Mouse (Mus musculus) kidney, embryonic 15.5 days (tissue): ENCODE results near the gene Rps11. TPM values are rescaled to one million over a fixed set of nuclear protein-coding genes. Genes with fewer than 3 reads are reported as not detected.
A peak's percentile ranks its signal among the peaks of the same experiment; 100 is the strongest.
"Not testable (repeated sequence)": the region's sequence is repeated elsewhere in the genome, so short reads cannot be mapped to it uniquely, and the experiment has no call there.

Experiments
- ATAC-seq: fragments of 200-750 bp; cut with Nextera tagmentation; replicated peaks from 2 replicates; pipeline ENCODE4 v1.8.0; 2017; ENCODE audit warnings: moderate TSS enrichment; ENCODE audit not compliant: low FRiP score
- H3K27ac ChIP-seq: fragments of 300-500 bp; sonication (generic); 2 replicates; pipeline ENCODE4 v1.5.1; 2015; ENCODE audit warnings: mild to moderate bottlenecking, inconsistent platforms
- H3K27me3 ChIP-seq: fragments of 300-500 bp; sonication (generic); 2 replicates; pipeline ENCODE4 v1.6.1; 2015; ENCODE audit warnings: inconsistent platforms
- H3K36me3 ChIP-seq: fragments of 300-500 bp; sonication (generic); 2 replicates; pipeline ENCODE4 v1.6.1; 2015; ENCODE audit warnings: inconsistent platforms
- H3K4me1 ChIP-seq: fragments of 300-500 bp; sonication (generic); 2 replicates; pipeline ENCODE4 v1.6.1; 2015; ENCODE audit warnings: inconsistent platforms
- H3K4me2 ChIP-seq: fragments of 300-500 bp; sonication (generic); 2 replicates; pipeline ENCODE4 v1.6.1; 2015; ENCODE audit warnings: moderate library complexity, mild to moderate bottlenecking, inconsistent platforms
- H3K4me3 ChIP-seq: fragments of 300-500 bp; sonication (generic); replicated peaks from 2 replicates; pipeline ENCODE4 v1.5.1; 2015; ENCODE audit warnings: mild to moderate bottlenecking, inconsistent platforms
- H3K9ac ChIP-seq: fragments of 300-500 bp; sonication (generic); 2 replicates; pipeline ENCODE4 v1.6.1; 2015; ENCODE audit warnings: mild to moderate bottlenecking, inconsistent platforms
- H3K9me3 ChIP-seq: fragments of 300-500 bp; sonication (generic); replicated peaks from 2 replicates; pipeline ENCODE4 v1.6.1; 2016; ENCODE audit warnings: inconsistent platforms
- WGBS: fragments of 180-500 bp; shearing (Covaris S2); methylation state at CpG from one replicate; pipeline ENCODE4 v1.1.7; 2015; ENCODE audit warnings: mixed read lengths; 5-methylcytosine and 5-hydroxymethylcytosine counted together
- polyA plus RNA-seq: library from polyadenylated mRNA; unstranded; fragments of >200 nt; fragmentation: Nextera tagmentation; extraction: Ambion mirVana; gene quantifications from 2 replicates; pipeline ENCODE4 v1.2.1, GENCODE M21; 2015

The Rps11 gene
- polyA plus RNA-seq, 1 experiment from 2014 or later = 1,536 TPM

- H3K4me1 ChIP-seq = peaks cover 57% of the 10 kb centered on the region
- peak overlapping the region; percentile 89; the same call in 1 of the 2 replicates for H3K9ac ChIP-seq
- not testable (repeated sequence) for H3K9me3 ChIP-seq, H3K27me3 ChIP-seq, ATAC-seq
- 88% methylated on average over 2 of the region's 2 CpGs for WGBS
- H3K4me2 ChIP-seq = peak overlapping the region; percentile 74
- peak overlapping the region; percentile 63 for H3K4me3 ChIP-seq
- H3K36me3 ChIP-seq = peaks cover 22% of the 10 kb centered on the region
- H3K27ac ChIP-seq = peak overlapping the region; percentile 97; the same call in 1 of the 2 replicates
These were observed 28.8 kb upstream of the Rps11 start for GRCm38 (mm10) chr7:45153052-45153451.

- Histone ChIP-seq H3K4me3 (no peak overlapping the region), H3K27me3 (no peaks in the 10 kb centered on the region), H3K27ac (peak overlapping the region; percentile 80), H3K9ac (no peak overlapping the region), H3K36me3 (peaks cover 21% of the 10 kb centered on the region), H3K9me3 (no peaks in the 10 kb centered on the region), H3K4me1 (peaks cover 61% of the 10 kb centered on the region), H3K4me2 (no peak overlapping the region; the same call in 1 of the 2 replicates)
- ATAC-seq = no peak
- WGBS = 22% methylated on average over 11 of the region's 11 CpGs
These were observed 27.1 kb upstream of the Rps11 start for GRCm38 (mm10) chr7:45151303-45151702.

- no peak overlapping the region; the same call in 1 of the 2 replicates for H3K4me2 ChIP-seq
These were observed 26.1 kb upstream of the Rps11 start for GRCm38 (mm10) chr7:45150321-45150720.

GRCm38 (mm10) chr7:45149545-45149944 lies 25.3 kb upstream of the Rps11 start:
- WGBS = 58% methylated on average over 6 of the region's 6 CpGs
- Histone ChIP-seq H3K36me3 (peaks cover 35% of the 10 kb centered on the region), H3K4me2 (no peak overlapping the region), H3K27ac (peak overlapping the region; percentile 79), H3K4me1 (peaks cover 50% of the 10 kb centered on the region), H3K27me3 (no peaks in the 10 kb centered on the region), H3K9me3 (no peaks in the 10 kb centered on the region), H3K4me3 (no peak overlapping the region), H3K9ac (no peak overlapping the region)
- no peak for ATAC-seq

More at GRCm38 (mm10) chr7:45150321-45150720, 26.1 kb upstream of the Rps11 start:
- Histone ChIP-seq H3K4me3 (no peak overlapping the region), H3K27me3 (no peaks in the 10 kb centered on the region), H3K9ac (no peak overlapping the region), H3K4me1 (peaks cover 57% of the 10 kb centered on the region), H3K9me3 (no peaks in the 10 kb centered on the region), H3K27ac (peak overlapping the region; percentile 80), H3K36me3 (peaks cover 28% of the 10 kb centered on the region)
- no peak for ATAC-seq
- WGBS = 38% methylated on average over 4 of the region's 4 CpGs

GRCm38 (mm10) chr7:45148534-45149098 lies 24.4 kb upstream of the Rps11 start:
- 62% methylated on average over 4 of the region's 4 CpGs for WGBS
- Histone ChIP-seq H3K27ac (peak overlapping the region; percentile 79), H3K4me3 (no peak overlapping the region), H3K9me3 (no peaks in the 10 kb centered on the region), H3K9ac (no peak overlapping the region), H3K4me2 (no peak overlapping the region), H3K27me3 (no peaks in the 10 kb centered on the region), H3K4me1 (peaks cover 49% of the 10 kb centered on the region), H3K36me3 (peaks cover 45% of the 10 kb centered on the region)
- no peak for ATAC-seq

- H3K9me3 ChIP-seq = no peaks in the 10 kb centered on the region
- peak overlapping the region; percentile 54; the same call in 1 of the 2 replicates for H3K27ac ChIP-seq
- WGBS = 68% methylated on average over 11 of the region's 11 CpGs
- peaks cover 52% of the 10 kb centered on the region for H3K36me3 ChIP-seq
- H3K9ac ChIP-seq = no peak overlapping the region
- ATAC-seq = peak; percentile 50
- 0 out of 2 replicates have a peak overlapping the region, but pooled peaks have one; percentile 24 for H3K4me2 ChIP-seq
- no peaks in the 10 kb centered on the region for H3K27me3 ChIP-seq
- peaks cover 45% of the 10 kb centered on the region for H3K4me1 ChIP-seq
- H3K4me3 ChIP-seq = no peak overlapping the region
These were observed 23.7 kb upstream of the Rps11 start for GRCm38 (mm10) chr7:45147899-45148298.

- no peak for ATAC-seq
- Histone ChIP-seq H3K9ac (no peak overlapping the region), H3K27me3 (no peaks in the 10 kb centered on the region), H3K4me1 (peaks cover 45% of the 10 kb centered on the region), H3K4me2 (peak overlapping the region; percentile 24; the same call in 1 of the 2 replicates), H3K27ac (peak overlapping the region; percentile 54; the same call in 1 of the 2 replicates), H3K36me3 (peaks cover 58% of the 10 kb centered on the region), H3K4me3 (no peak overlapping the region), H3K9me3 (no peaks in the 10 kb centered on the region)
- 90% methylated on average over 11 of the region's 11 CpGs for WGBS
These were observed 23.0 kb upstream of the Rps11 start for GRCm38 (mm10) chr7:45147267-45147666.

GRCm38 (mm10) chr7:45145460-45145859 lies 21.2 kb upstream of the Rps11 start:
- no peak for ATAC-seq
- Histone ChIP-seq H3K27me3 (no peaks in the 10 kb centered on the region), H3K9ac (no peak overlapping the region), H3K27ac (no peak overlapping the region), H3K4me2 (no peak overlapping the region), H3K4me1 (peaks cover 28% of the 10 kb centered on the region), H3K9me3 (no peaks in the 10 kb centered on the region), H3K4me3 (no peak overlapping the region), H3K36me3 (peaks cover 69% of the 10 kb centered on the region)
- 95% methylated on average over 8 of the region's 8 CpGs for WGBS

GRCm38 (mm10) chr7:45144368-45145174 lies 20.3 kb upstream of the Rps11 start:
- H3K36me3 ChIP-seq = peaks cover 69% of the 10 kb centered on the region
- no peak overlapping the region for H3K27ac ChIP-seq
- H3K9me3 ChIP-seq = no peaks in the 10 kb centered on the region
- H3K4me1 ChIP-seq = peaks cover 19% of the 10 kb centered on the region
- no peak overlapping the region for H3K4me2 ChIP-seq
- no peaks in the 10 kb centered on the region for H3K27me3 ChIP-seq
- no peak overlapping the region for H3K9ac ChIP-seq
- WGBS = 86% methylated on average over 13 of the region's 13 CpGs
- no peak for ATAC-seq
- H3K4me3 ChIP-seq = no peak overlapping the region

- no peaks in the 10 kb centered on the region for H3K4me1 ChIP-seq
- H3K27ac ChIP-seq = no peak overlapping the region
- no peak for ATAC-seq
- peaks cover 56% of the 10 kb centered on the region for H3K36me3 ChIP-seq
- WGBS = 87% methylated on average over 5 of the region's 5 CpGs
- H3K9me3 ChIP-seq = no peaks in the 10 kb centered on the region
- no peak overlapping the region for H3K4me3 ChIP-seq
- 0 out of 2 replicates have a peak, but pooled peaks cover 4% of the 10 kb centered on the region for H3K27me3 ChIP-seq
- H3K9ac ChIP-seq = no peak overlapping the region
- no peak overlapping the region for H3K4me2 ChIP-seq
These were observed 17.7 kb upstream of the Rps11 start for GRCm38 (mm10) chr7:45141914-45142313.

- no peak for ATAC-seq
- H3K4me3 ChIP-seq = no peak overlapping the region
- WGBS = 89% methylated on average over 3 of the region's 3 CpGs
- no peak overlapping the region for H3K27ac ChIP-seq
- H3K36me3 ChIP-seq = peaks cover 51% of the 10 kb centered on the region
- H3K4me2 ChIP-seq = no peak overlapping the region
- no peaks in the 10 kb centered on the region for H3K9me3 ChIP-seq
- 0 out of 2 replicates have a peak, but pooled peaks cover 2% of the 10 kb centered on the region for H3K4me1 ChIP-seq
- 0 out of 2 replicates have a peak, but pooled peaks cover 4% of the 10 kb centered on the region for H3K27me3 ChIP-seq
- no peak overlapping the region for H3K9ac ChIP-seq
These were observed 17.1 kb upstream of the Rps11 start for GRCm38 (mm10) chr7:45141319-45141718.
